Mouse (Mus musculus): ENCODE data around the gene Atxn7l3.

DNA sequence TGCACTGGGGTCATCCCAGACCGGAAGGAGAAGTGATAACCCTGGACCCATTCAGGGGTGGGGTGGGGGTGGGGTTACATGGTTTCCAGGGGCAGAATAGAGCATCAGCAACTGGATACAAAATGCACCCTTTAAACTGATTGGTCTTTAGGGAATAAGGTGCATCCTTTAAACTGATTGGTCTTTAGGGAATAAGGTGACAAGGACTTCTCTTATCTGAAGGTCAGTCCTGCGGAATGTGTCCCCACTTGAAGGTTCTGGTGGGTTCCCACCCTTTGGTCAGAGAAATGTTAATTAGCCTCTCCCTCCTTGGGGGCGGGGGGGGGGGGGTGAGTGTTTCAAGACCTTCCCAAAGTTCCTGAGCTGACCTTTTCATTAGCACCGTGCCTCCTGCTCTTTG lies 35.4 kb upstream of the Atxn7l3 start:
- no peak for TF ChIP-seq CTCF (IDR thresholded peaks at IDR 0.05; ENCODE audit: low read depth, low read length)
- TF ChIP-seq GATA1 (IDR thresholded peaks at IDR 0.05; ENCODE audit: borderline replicate concordance, low read length), result no peak
